Mouse (Mus musculus): ENCODE measurements around the gene Higd1a.

- TF ChIP-seq EP300 (IDR thresholded peaks at IDR 0.05; ENCODE audit: insufficient read depth, low read depth, low read length) (no peak), POLR2A (IDR thresholded peaks at IDR 0.05; ENCODE audit: insufficient read depth, low read length) (no peak)
Measured at GRCm38 (mm10) chr9:121807546-121807945, 50.6 kb downstream of the Higd1a start.

Measured in ES-Bruce4 (cell line).